Comparison of ENCODE assay signal across 8 mouse cellular contexts in the genomic region with DNA sequence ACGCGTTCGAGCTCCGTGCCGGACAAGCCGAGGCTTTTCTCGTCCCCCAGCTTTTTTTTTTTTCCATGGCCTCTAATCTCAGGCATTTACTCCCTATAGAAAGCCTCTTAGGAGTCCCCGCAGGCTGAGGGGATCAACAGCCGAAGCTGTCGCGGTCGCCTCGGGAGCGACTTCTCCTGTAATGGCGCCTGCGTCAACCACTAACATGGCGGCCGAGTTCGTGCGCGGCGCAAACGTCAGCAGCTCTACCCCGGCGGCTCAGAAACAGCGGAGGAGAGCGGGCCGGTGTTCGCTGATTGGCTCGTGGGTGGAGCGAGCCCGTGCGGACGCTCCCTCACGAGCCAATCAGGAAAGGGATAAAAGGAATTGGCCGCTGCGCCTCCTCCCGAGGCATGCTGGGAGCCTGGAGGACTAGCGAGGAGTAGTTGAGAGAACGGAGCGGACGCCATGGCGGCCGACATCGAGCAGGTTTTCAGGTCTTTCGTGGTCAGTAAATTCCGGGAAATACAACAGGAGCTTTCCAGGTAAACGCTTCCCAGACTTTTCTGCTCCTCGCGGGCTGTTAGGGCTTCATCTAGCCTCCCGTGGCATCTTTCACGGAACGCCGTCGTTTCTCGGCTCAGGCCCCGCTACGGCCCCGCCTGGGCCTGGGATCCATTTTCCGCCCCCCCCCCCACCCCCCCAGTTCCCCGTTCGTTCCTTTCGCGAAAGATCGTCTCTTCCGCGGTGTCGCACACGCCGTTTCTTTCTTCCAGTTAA. TPM values are rescaled to one million over a fixed set of nuclear protein-coding genes. Genes with fewer than 3 reads are reported as not detected.
A peak's percentile ranks its signal among the peaks of the same experiment; 100 is the strongest.
DNase-seq lines count a peak whose midpoint lies in the region; ATAC-seq and TF ChIP-seq lines count a peak whose summit lies in the region.

A gene (plus strand): TSS at position 46 of the 759 bp plus-strand sequence.

- H3K4me3 ChIP-seq in E14TG2a.4 (replicated peaks; ENCODE audit: low read length): peak within 1 kb of the TSS; percentile 94
- peak within 1 kb of the TSS; percentile 80 for H3K4me3 ChIP-seq in forebrain, embryonic 12.5 days (replicated peaks)
- H3K4me3 ChIP-seq in heart, postnatal 0 days (ENCODE audit: low read depth, low read length): peak within 1 kb of the TSS; percentile 84
- peak within 1 kb of the TSS; percentile 90 for H3K4me3 ChIP-seq in liver, embryonic 16.5 days (ENCODE audit: low read depth, low read length)
- peak within 1 kb of the TSS; percentile 84 for H3K4me3 ChIP-seq in neural tube, embryonic 13.5 days
- H3K4me3 ChIP-seq in testis, adult 2 months (ENCODE audit: control insufficient read depth, low read depth, low read length): peak within 1 kb of the TSS; percentile 91

- no peaks in the 10 kb centered on the region for H3K9me3 ChIP-seq in E14TG2a.4 (ENCODE audit: low read length)
- H3K9me3 ChIP-seq in forebrain, embryonic 12.5 days: no peaks in the 10 kb centered on the region
- H3K9me3 ChIP-seq in heart, postnatal 0 days (replicated peaks; ENCODE audit: control insufficient read depth, low read length): no peaks in the 10 kb centered on the region
- no peaks in the 10 kb centered on the region for H3K9me3 ChIP-seq in liver, embryonic 16.5 days (replicated peaks; ENCODE audit: control insufficient read depth, low read length)
- H3K9me3 ChIP-seq in neural tube, embryonic 13.5 days: no peaks in the 10 kb centered on the region

- H3K9ac ChIP-seq in forebrain, embryonic 12.5 days: peak within 1 kb of the TSS; percentile 87
- H3K9ac ChIP-seq in heart, postnatal 0 days (replicated peaks; ENCODE audit: low read depth, low read length): peak within 1 kb of the TSS; percentile 91
- H3K9ac ChIP-seq in liver, embryonic 16.5 days (ENCODE audit: low read depth, low read length): peak within 1 kb of the TSS; percentile 91
- H3K9ac ChIP-seq in neural tube, embryonic 13.5 days: peak within 1 kb of the TSS; percentile 93

- peak; percentile 96 for DNase-seq in c-Kit-positive CD71-positive TER-119-positive erythroid progenitor cells, embryonic 14.5 days (ENCODE audit: low spot score)
- DNase-seq in heart, postnatal 0 days (ENCODE audit: low spot score): peak; percentile 99
- DNase-seq in kidney, postnatal 4 days: peak; percentile 94 to 98

- H3K27me3 ChIP-seq in E14TG2a.4 (ENCODE audit: insufficient read depth, low read length): no peaks in the 10 kb centered on the region
- H3K27me3 ChIP-seq in forebrain, embryonic 12.5 days: no peaks in the 10 kb centered on the region
- H3K27me3 ChIP-seq in heart, postnatal 0 days (ENCODE audit: control insufficient read depth, insufficient read depth, low read length): no peaks in the 10 kb centered on the region
- no peaks in the 10 kb centered on the region for H3K27me3 ChIP-seq in liver, embryonic 16.5 days (ENCODE audit: control insufficient read depth, insufficient read depth, low read depth, low read length)
- no peaks in the 10 kb centered on the region for H3K27me3 ChIP-seq in neural tube, embryonic 13.5 days
- no peaks in the 10 kb centered on the region for H3K27me3 ChIP-seq in testis, adult 2 months (ENCODE audit: control insufficient read depth, insufficient read depth, low read length)

- TF ChIP-seq EP300 in heart, postnatal 0 days (IDR thresholded peaks at IDR 0.05; ENCODE audit: low read depth): peak; percentile 55; the same call in 1 of the 2 replicates

- under 1% methylated on average over 69 of the region's 70 CpGs for WGBS in forebrain, embryonic 12.5 days
- under 1% methylated on average over 68 of the region's 70 CpGs for WGBS in heart, postnatal 0 days
- 0% methylated on average over 68 of the region's 70 CpGs for WGBS in liver, embryonic 16.5 days (ENCODE audit: insufficient replicate concordance)
- WGBS in neural tube, embryonic 13.5 days: under 1% methylated on average over 70 of the region's 70 CpGs

- TF ChIP-seq POLR2A in testis, adult 2 months (IDR thresholded peaks at IDR 0.05; ENCODE audit: control insufficient read depth, low read depth, low read length): peak; percentile 100

- peak; percentile 97 for ATAC-seq in forebrain, embryonic 12.5 days (ENCODE audit: low FRiP score)
- peak; percentile 96 for ATAC-seq in heart, postnatal 0 days (ENCODE audit: insufficient read depth, low read depth)
- ATAC-seq in liver, embryonic 16.5 days (ENCODE audit: low read depth): peak; percentile 92
- peak; percentile 98 for ATAC-seq in neural tube, embryonic 13.5 days (ENCODE audit: low read depth)

- H3K4me2 ChIP-seq in forebrain, embryonic 12.5 days: peak within 1 kb of the TSS; percentile 95
- H3K4me2 ChIP-seq in heart, postnatal 0 days (ENCODE audit: low read depth, low read length): peak within 1 kb of the TSS; percentile 89
- H3K4me2 ChIP-seq in liver, embryonic 16.5 days (ENCODE audit: low read depth, low read length): peak within 1 kb of the TSS; percentile 99
- peak within 1 kb of the TSS; percentile 97 for H3K4me2 ChIP-seq in neural tube, embryonic 13.5 days

- H3K4me1 ChIP-seq in E14TG2a.4 (replicated peaks; ENCODE audit: low read depth, low read length): peaks cover 57% of the 10 kb centered on the region
- H3K4me1 ChIP-seq in forebrain, embryonic 12.5 days: peaks cover 23% of the 10 kb centered on the region
- H3K4me1 ChIP-seq in heart, postnatal 0 days (ENCODE audit: control insufficient read depth, insufficient read depth): peaks cover 15% of the 10 kb centered on the region; the same call in 1 of the 2 replicates
- H3K4me1 ChIP-seq in liver, embryonic 16.5 days (ENCODE audit: control insufficient read depth, low read depth, low read length): peaks cover 11% of the 10 kb centered on the region
- H3K4me1 ChIP-seq in neural tube, embryonic 13.5 days (replicated peaks): peaks cover 31% of the 10 kb centered on the region
- H3K4me1 ChIP-seq in testis, adult 2 months (ENCODE audit: control insufficient read depth, insufficient read depth, low read length): peaks cover 7% of the 10 kb centered on the region

- TF ChIP-seq CTCF in E14TG2a.4 (conservative IDR thresholded peaks at IDR 0.05; ENCODE audit: low read length): no peak
- no peak for TF ChIP-seq CTCF in heart, postnatal 0 days (IDR thresholded peaks at IDR 0.05; ENCODE audit: low read depth)
- TF ChIP-seq CTCF in testis, adult 2 months (IDR thresholded peaks at IDR 0.05; ENCODE audit: control insufficient read depth, insufficient read depth, insufficient replicate concordance, low read depth, low read length): no peak

- peak within 1 kb of the TSS; percentile 98 for H3K27ac ChIP-seq in forebrain, embryonic 12.5 days
- H3K27ac ChIP-seq in heart, postnatal 0 days (ENCODE audit: low read depth): peak within 1 kb of the TSS; percentile 99
- peak within 1 kb of the TSS; percentile 99 for H3K27ac ChIP-seq in liver, embryonic 16.5 days (ENCODE audit: low read length)
- H3K27ac ChIP-seq in neural tube, embryonic 13.5 days (replicated peaks): peak within 1 kb of the TSS; percentile 99
- peak within 1 kb of the TSS; percentile 95 for H3K27ac ChIP-seq in testis, adult 2 months (ENCODE audit: control insufficient read depth, insufficient read depth, low read depth, low read length)

- H3K36me3 ChIP-seq in E14TG2a.4 (ENCODE audit: insufficient read depth, low read length): peaks cover 47% of the 10 kb centered on the region
- peaks cover 14% of the 10 kb centered on the region for H3K36me3 ChIP-seq in forebrain, embryonic 12.5 days (replicated peaks)
- H3K36me3 ChIP-seq in heart, postnatal 0 days (replicated peaks; ENCODE audit: control insufficient read depth, insufficient read depth, low read length): peaks cover 20% of the 10 kb centered on the region
- H3K36me3 ChIP-seq in liver, embryonic 16.5 days (ENCODE audit: control insufficient read depth, insufficient read depth): peaks cover 12% of the 10 kb centered on the region
- peaks cover 17% of the 10 kb centered on the region for H3K36me3 ChIP-seq in neural tube, embryonic 13.5 days
- peaks cover 1% of the 10 kb centered on the region for H3K36me3 ChIP-seq in testis, adult 2 months (ENCODE audit: control insufficient read depth, insufficient read depth, low read length)

RNA-seq across cellular contexts. Expression of the gene that starts here (rescaled TPM):
- 165 and 167 TPM in 2 replicates for polyA plus RNA-seq in forebrain, embryonic 12.5 days (2016; fragmentation: Nextera tagmentation; extraction: Ambion mirVana)
- total RNA-seq in heart, postnatal 0 days (2014; rRNA removed; ENCODE audit: low replicate concordance): 210 and 243 TPM in 2 replicates
- 65.6 and 69.1 TPM in 2 replicates for polyA plus RNA-seq in heart, postnatal 0 days (2015; fragmentation: Nextera tagmentation; extraction: Ambion mirVana)
- polyA plus RNA-seq in liver, embryonic 16.5 days (2015; fragmentation: Nextera tagmentation; extraction: Ambion mirVana): 36.9 and 39.0 TPM in 2 replicates
- 125 and 129 TPM in 2 replicates for polyA plus RNA-seq in neural tube, embryonic 13.5 days (2015; fragmentation: Nextera tagmentation; extraction: Ambion mirVana)
- 94.4 and 114 TPM in 2 replicates for polyA plus RNA-seq in testis, adult 2 months (2012; rRNA removed)

Comparison
In these comparisons a context has a peak if more than half of its experiments do, and no peak if none do; other contexts are left out.
1. Peak in every context shown above with its lines: DNase-seq, ATAC-seq, H3K4me3 ChIP-seq and H3K27ac ChIP-seq.